Mouse (Mus musculus) hindbrain, embryonic 12.5 days (tissue): ENCODE results near the gene Twf2. TPM values are rescaled to one million over a fixed set of nuclear protein-coding genes. Genes with fewer than 3 reads are reported as not detected.

Experiments
- ATAC-seq: fragments of 200-750 bp; cut with Nextera tagmentation; 2 replicates; pipeline ENCODE4 v1.8.0; 2017; ENCODE audit warnings: moderate TSS enrichment; ENCODE audit not compliant: low FRiP score
- H3K27ac ChIP-seq: fragments of 300-500 bp; sonication (generic); 2 replicates; pipeline ENCODE4 v1.5.1; 2016; ENCODE audit warnings: mild to moderate bottlenecking
- H3K27me3 ChIP-seq: fragments of 300-500 bp; sonication (generic); 2 replicates; pipeline ENCODE4 v1.6.1; 2016; ENCODE audit warnings: mild to moderate bottlenecking
- H3K36me3 ChIP-seq: fragments of 300-500 bp; sonication (generic); 2 replicates; pipeline ENCODE4 v1.6.1; 2016; ENCODE audit warnings: mild to moderate bottlenecking
- H3K4me1 ChIP-seq: fragments of 300-500 bp; sonication (generic); 2 replicates; pipeline ENCODE4 v1.6.1; 2016
- H3K4me2 ChIP-seq: fragments of 300-500 bp; sonication (generic); replicated peaks from 2 replicates; pipeline ENCODE4 v1.6.1; 2016; ENCODE audit warnings: mild to moderate bottlenecking
- H3K4me3 ChIP-seq: fragments of 300-500 bp; sonication (generic); 2 replicates; pipeline ENCODE4 v1.5.1; 2016; ENCODE audit warnings: mild to moderate bottlenecking
- H3K9ac ChIP-seq: fragments of 300-500 bp; sonication (generic); 2 replicates; pipeline ENCODE4 v1.6.1; 2016; ENCODE audit warnings: mild to moderate bottlenecking, moderate library complexity
- H3K9me3 ChIP-seq: fragments of 300-500 bp; sonication (generic); replicated peaks from 2 replicates; pipeline ENCODE4 v1.6.1; 2016; ENCODE audit warnings: mild to moderate bottlenecking
- WGBS: fragments of 180-500 bp; shearing (Covaris S2); methylation state at CpG from one replicate; pipeline ENCODE4 v1.1.7; 2016; 5-methylcytosine and 5-hydroxymethylcytosine counted together
- polyA plus RNA-seq: library from polyadenylated mRNA; unstranded; fragments of >200 nt; fragmentation: Nextera tagmentation; extraction: Ambion mirVana; gene quantifications from 2 replicates; pipeline ENCODE4 v1.2.1, GENCODE M21; 2016

Gene Twf2
- polyA plus RNA-seq, result 60.2 and 62.1 TPM in 2 replicates

DNA sequence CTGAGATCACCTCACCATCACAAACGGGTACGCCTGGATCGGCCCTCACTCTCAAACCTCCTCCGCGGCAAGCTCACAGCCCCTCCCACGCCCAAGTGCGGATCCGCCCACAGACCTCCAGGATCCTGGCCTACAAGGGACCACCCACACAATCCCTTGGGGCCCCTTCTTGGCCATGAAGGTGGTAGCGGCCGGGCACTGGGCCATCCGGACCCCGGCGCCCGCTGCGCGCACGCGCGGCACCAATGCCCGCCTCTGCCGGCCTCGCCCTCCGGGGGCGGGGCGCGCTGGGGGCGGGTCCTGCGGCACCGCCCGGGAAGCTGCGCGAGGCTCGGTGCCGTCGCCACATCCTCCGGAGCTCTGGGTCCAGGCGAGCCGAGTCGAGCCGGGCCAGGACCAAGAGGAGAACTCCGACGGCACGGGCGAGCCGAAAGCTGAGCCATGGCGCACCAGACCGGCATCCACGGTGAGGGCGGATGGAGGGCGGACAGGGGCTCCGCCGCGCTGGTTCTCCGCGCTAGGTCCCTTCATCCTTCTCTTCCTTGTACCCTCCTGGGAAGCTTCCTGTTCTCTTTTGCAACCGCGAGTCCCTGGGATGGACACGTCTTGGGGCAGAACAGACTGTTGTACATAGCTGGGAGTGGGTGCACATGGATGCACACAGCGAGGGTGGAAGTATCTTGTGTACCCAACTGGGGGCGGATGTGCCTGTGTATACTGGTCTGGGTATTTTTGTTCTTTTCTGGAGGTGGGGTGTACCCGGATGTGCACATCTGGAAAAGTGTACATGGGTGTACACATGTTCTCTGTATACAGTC is at the start of gene Twf2:
Twf2 (plus strand) TSS at position 290 of the 818 bp plus-strand sequence.
- WGBS, result 2% methylated on average over 61 of the region's 61 CpGs
- peak within 1 kb of the TSS; percentile 74 for H3K27ac ChIP-seq
- no peaks in the 10 kb centered on the region for H3K9me3 ChIP-seq
- peak within 1 kb of the TSS; percentile 64 for H3K4me3 ChIP-seq
- H3K4me2 ChIP-seq, result peak within 1 kb of the TSS; percentile 61
- no peaks in the 10 kb centered on the region for H3K36me3 ChIP-seq
- 0 out of 2 replicates have a peak, but pooled peaks cover 4% of the 10 kb centered on the region for H3K27me3 ChIP-seq
- ATAC-seq, result peak; percentile 84
- peak within 1 kb of the TSS; percentile 83 for H3K9ac ChIP-seq
- H3K4me1 ChIP-seq, result peaks cover 40% of the 10 kb centered on the region

DNA sequence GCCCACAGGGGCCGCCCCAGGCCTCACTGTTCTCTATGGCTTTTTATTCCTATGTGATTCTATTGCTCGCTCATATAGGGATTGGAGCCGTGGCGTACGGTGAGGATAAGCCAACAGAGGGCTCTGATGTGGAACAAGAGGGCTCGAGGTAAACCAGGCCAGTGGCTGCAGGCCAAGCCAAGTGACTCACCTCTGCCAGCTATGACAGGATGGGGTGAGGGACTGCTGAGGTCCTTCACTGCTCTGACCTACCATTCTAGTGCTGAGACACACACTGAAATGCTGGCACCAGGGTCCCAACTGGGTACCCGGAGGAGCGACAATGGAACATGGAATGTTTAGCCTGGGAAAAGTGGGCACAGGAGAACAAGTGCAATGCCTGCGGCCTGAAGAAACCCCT is 48.8 kb upstream of the Twf2 start:
- Histone ChIP-seq H3K4me2 (no peak overlapping the region), H3K36me3 (peaks cover 31% of the 10 kb centered on the region), H3K27ac (0 out of 2 replicates have a peak overlapping the region, but pooled peaks have one; percentile 58), H3K4me1 (peaks cover 37% of the 10 kb centered on the region), H3K27me3 (peaks cover 4% of the 10 kb centered on the region), H3K9ac (no peak overlapping the region), H3K9me3 (no peaks in the 10 kb centered on the region), H3K4me3 (no peak overlapping the region)
- ATAC-seq, result no peak
- WGBS, result 94% methylated on average over 9 of the region's 9 CpGs

DNA sequence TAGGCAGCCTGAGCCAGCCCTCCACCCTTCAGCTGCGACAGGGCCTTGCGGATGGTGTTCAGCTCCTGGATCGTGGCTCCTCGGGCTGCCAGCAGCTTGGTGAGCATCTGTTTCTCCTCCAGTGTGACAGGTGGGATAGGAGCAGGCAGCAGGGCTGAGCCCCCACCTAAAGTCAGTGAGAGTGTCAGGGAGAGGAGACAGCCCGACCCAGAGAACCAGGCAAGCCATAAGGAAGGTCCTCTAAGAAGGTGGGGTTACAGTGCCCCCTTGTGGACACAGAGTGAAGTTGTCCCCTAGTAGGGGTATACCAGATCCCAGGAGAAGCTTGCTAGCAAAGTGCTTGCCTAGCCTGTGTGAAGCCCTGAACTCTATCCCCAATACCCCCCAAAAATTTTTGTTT is 46.5 kb upstream of the Twf2 start:
- Histone ChIP-seq H3K4me3 (no peak overlapping the region), H3K4me2 (no peak overlapping the region), H3K9me3 (no peaks in the 10 kb centered on the region), H3K27ac (peak overlapping the region; percentile 58; the same call in 1 of the 2 replicates), H3K4me1 (peaks cover 18% of the 10 kb centered on the region; the same call in 1 of the 2 replicates), H3K27me3 (no peaks in the 10 kb centered on the region), H3K36me3 (peaks cover 27% of the 10 kb centered on the region), H3K9ac (no peak overlapping the region)
- peak; percentile 59 for ATAC-seq
- 50% methylated on average over 5 of the region's 5 CpGs for WGBS

DNA sequence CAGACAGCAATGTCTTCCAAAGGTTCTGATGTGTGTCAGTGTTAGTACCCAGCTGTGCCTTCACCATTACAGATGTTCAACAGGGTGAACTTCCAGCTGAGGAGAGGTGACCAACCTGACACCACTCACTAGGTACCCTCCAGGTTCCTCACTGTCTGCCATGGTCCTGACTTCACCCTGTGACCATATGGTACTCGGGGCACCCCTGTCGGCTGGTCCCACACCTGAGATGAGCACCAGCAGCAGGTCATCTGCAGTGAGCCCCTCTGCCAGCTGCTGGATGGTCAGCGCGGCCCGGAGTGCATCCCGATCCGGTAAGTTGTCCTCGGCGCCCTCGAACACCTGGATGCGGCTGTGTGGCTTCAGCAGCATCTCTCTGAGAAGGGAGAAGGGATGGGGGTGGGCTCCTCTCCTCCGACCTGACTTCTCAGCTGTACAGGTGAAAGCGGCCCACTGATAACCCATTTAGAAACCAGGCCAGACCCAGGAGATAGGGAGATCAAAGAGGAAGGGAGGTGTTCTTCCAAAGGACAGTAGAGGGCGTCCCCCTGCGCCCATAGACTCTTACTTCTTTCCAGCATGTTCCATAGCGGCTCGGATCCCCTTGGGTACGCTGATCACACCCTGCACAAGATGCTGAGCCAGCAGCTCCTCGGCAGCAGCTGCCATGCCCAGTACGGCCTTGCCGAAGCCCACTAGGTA is 45.8 kb upstream of the Twf2 start:
- peak overlapping the region; percentile 23; the same call in 1 of the 2 replicates for H3K27ac ChIP-seq
- WGBS, result 80% methylated on average over 21 of the region's 21 CpGs

DNA sequence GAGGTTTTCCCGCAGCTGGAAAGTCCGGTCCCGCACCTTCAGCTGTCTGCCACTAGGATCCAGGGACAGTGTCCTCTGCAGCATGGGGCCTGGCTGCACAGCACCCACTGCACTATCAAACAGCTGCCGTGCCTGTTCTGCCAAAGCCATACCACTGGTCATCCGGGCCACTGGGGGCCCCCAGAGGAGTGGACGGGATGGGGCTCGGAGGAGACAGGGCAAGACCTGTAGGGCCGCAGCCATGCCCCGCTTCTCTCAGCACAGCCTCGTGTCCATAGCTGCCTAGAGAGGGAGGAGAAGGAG is 45.3 kb upstream of the Twf2 start:
- H3K36me3 ChIP-seq, result peaks cover 17% of the 10 kb centered on the region
- no peak overlapping the region for H3K4me3 ChIP-seq
- no peak overlapping the region for H3K9ac ChIP-seq
- no peak for ATAC-seq
- no peaks in the 10 kb centered on the region for H3K9me3 ChIP-seq
- peak overlapping the region; percentile 23; the same call in 1 of the 2 replicates for H3K27ac ChIP-seq
- H3K4me2 ChIP-seq, result no peak overlapping the region
- WGBS, result 78% methylated on average over 10 of the region's 10 CpGs
- H3K4me1 ChIP-seq, result peaks cover 15% of the 10 kb centered on the region; the same call in 1 of the 2 replicates
- no peaks in the 10 kb centered on the region for H3K27me3 ChIP-seq

More for the DNA sequence above, 45.8 kb upstream of the Twf2 start:
- Histone ChIP-seq H3K9ac (no peak overlapping the region), H3K36me3 (peaks cover 22% of the 10 kb centered on the region), H3K4me3 (no peak overlapping the region), H3K9me3 (no peaks in the 10 kb centered on the region), H3K27me3 (no peaks in the 10 kb centered on the region), H3K4me2 (no peak overlapping the region), H3K4me1 (peaks cover 17% of the 10 kb centered on the region; the same call in 1 of the 2 replicates)
- ATAC-seq, result peak; percentile 18; the same call in 1 of the 2 replicates

DNA sequence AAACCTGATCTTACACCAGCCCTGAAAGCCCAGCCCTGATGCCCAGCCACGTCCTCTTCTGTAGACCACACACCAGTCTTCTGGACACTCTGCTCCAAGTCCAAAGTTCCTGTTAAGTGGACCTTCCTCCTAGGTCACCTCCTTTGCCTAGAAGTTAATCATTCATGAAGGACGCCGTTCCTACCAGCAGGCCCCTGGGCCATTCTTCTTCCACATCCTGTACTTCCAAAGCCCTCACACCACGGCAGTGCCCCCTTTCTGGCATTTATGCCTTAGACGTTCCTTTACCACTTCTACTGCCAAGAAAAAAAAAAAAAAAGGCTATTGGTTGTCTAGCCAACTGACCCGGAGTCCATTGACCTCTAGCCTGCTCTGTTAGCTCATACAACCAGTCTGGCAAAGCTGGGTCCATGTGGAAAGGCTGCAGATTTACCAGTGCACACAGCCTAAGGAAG is 44.8 kb upstream of the Twf2 start, which contains the start of gene Glyctk:
Glyctk (minus strand) TSS at position 102 of the 455 bp plus-strand sequence.
- H3K4me2 ChIP-seq, result no peak within 1 kb of the TSS; the same call in 1 of the 2 replicates
- ATAC-seq, result no peak
- H3K27ac ChIP-seq, result peak within 1 kb of the TSS; percentile 23; the same call in 1 of the 2 replicates
- no peak within 1 kb of the TSS for H3K4me3 ChIP-seq
- no peaks in the 10 kb centered on the region for H3K27me3 ChIP-seq
- H3K9me3 ChIP-seq, result no peaks in the 10 kb centered on the region
- WGBS, result 83% methylated on average over 6 of the region's 6 CpGs
- H3K36me3 ChIP-seq, result peaks cover 12% of the 10 kb centered on the region
- H3K9ac ChIP-seq, result no peak within 1 kb of the TSS
- H3K4me1 ChIP-seq, result peaks cover 15% of the 10 kb centered on the region; the same call in 1 of the 2 replicates

DNA sequence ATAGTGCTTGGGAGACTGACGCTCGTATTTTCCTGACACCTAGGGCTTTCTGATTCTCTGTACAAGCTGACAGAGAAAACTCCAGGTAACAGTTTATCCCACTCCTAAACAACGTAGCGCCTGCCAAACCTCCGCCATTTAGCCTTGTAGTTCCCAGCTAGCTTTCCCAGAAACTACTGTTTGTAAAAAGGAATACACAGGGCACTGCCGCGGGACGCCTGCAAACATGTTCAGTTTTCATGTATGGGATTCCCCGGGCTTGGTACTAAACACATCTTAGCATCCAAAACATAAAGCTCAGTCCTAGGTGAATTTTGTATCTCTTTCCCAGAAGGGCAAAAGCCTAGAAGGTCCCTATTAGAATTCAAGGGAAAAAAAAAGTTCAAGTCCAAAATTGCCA is 43.7 kb upstream of the Twf2 start:
- no peak for ATAC-seq
- Histone ChIP-seq H3K36me3 (peaks cover under 1% of the 10 kb centered on the region; the same call in 1 of the 2 replicates), H3K4me2 (peak overlapping the region; percentile 67), H3K4me3 (no peak overlapping the region), H3K4me1 (peaks cover 15% of the 10 kb centered on the region; the same call in 1 of the 2 replicates), H3K27ac (no peak overlapping the region), H3K9me3 (no peaks in the 10 kb centered on the region), H3K27me3 (no peaks in the 10 kb centered on the region), H3K9ac (no peak overlapping the region)
- 86% methylated on average over 9 of the region's 9 CpGs for WGBS

DNA sequence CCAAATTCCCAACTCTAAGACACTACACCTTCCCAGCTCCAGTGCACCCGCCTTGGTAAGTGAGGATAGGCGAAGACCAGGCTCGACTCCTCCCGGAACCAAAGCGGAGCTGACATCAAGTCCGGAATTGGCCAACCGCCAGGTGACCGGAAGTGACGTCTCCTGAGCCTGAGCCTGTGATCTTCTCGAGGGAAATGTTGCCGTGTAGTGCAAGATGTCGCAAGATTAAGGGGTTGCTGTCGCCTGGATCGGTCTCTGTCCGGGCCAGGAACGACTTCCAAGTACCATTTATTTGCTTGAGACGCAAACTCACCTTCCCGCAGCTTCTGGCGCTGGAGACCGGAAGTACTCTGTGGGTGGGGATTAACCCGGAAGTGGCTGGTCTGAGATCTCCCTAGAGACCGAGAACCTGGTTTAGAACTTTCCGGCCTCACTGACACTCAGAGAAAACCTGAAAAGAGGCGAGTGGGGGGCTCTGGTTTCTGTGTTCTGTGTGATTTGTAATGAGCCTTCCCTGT is 43.1 kb upstream of the Twf2 start:
- Histone ChIP-seq H3K36me3 (no peaks in the 10 kb centered on the region), H3K27me3 (no peaks in the 10 kb centered on the region), H3K27ac (peak overlapping the region; percentile 97), H3K9ac (peak overlapping the region; percentile 66), H3K4me3 (peak overlapping the region; percentile 50), H3K4me1 (peaks cover 15% of the 10 kb centered on the region; the same call in 1 of the 2 replicates), H3K9me3 (no peaks in the 10 kb centered on the region), H3K4me2 (peak overlapping the region; percentile 67)
- WGBS, result 2% methylated on average over 24 of the region's 24 CpGs
- peak; percentile 77 for ATAC-seq

DNA sequence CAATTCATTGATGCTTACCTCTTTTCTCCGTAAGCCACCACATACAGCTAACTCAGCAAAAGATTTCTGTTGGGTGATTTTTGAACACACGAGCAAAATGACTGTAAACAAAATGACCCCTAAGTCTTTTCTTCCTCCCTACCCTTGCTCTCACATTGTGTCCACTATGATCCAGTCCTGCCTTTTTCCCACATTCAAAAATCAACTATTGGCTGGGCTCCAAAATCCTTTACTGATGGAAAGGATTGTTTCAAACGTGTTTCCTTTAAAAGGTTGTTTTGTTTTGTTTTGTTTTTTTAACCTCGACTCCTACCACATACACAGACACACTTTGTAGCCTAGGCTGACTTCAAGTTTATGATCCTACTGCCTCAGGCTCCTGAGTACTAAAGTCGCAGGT is 42.5 kb upstream of the Twf2 start:
- no peaks in the 10 kb centered on the region for H3K36me3 ChIP-seq
- H3K27ac ChIP-seq, result peak overlapping the region; percentile 97
- ATAC-seq, result no peak
- WGBS, result 48% methylated on average over 5 of the region's 5 CpGs
- peaks cover 14% of the 10 kb centered on the region; the same call in 1 of the 2 replicates for H3K4me1 ChIP-seq
- peak overlapping the region; percentile 67 for H3K4me2 ChIP-seq
- no peaks in the 10 kb centered on the region for H3K27me3 ChIP-seq
- peak overlapping the region; percentile 66; the same call in 1 of the 2 replicates for H3K9ac ChIP-seq
- H3K9me3 ChIP-seq, result no peaks in the 10 kb centered on the region
- H3K4me3 ChIP-seq, result peak overlapping the region; percentile 50

DNA sequence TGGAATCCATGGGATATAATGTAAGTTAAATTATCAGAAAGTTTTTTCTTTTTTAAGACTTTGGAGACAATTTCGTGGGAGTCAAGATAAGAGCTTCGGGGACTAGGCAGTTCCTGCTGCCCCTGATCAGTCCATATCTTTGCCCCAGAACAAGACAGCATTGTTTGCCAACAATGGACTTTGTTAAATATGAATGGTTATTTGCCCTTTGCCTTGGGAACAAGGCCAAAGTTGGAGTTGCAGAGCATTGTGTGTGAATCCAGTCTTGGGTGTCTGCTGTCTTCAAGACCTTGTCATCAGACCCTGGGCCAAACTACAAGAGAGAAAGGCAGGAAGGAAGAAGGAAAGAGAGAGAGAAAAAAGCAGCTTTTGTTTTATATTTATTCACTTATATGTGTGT is 36.2 kb upstream of the Twf2 start:
- H3K4me3 ChIP-seq, result no peak overlapping the region
- H3K9ac ChIP-seq, result no peak overlapping the region
- WGBS, result 81% methylated on average over 2 of the region's 2 CpGs
- H3K27ac ChIP-seq, result no peak overlapping the region
- H3K9me3 ChIP-seq, result no peaks in the 10 kb centered on the region
- H3K4me2 ChIP-seq, result no peak overlapping the region
- no peaks in the 10 kb centered on the region for H3K36me3 ChIP-seq
- peaks cover 3% of the 10 kb centered on the region; the same call in 1 of the 2 replicates for H3K4me1 ChIP-seq
- no peak for ATAC-seq
- no peaks in the 10 kb centered on the region for H3K27me3 ChIP-seq

DNA sequence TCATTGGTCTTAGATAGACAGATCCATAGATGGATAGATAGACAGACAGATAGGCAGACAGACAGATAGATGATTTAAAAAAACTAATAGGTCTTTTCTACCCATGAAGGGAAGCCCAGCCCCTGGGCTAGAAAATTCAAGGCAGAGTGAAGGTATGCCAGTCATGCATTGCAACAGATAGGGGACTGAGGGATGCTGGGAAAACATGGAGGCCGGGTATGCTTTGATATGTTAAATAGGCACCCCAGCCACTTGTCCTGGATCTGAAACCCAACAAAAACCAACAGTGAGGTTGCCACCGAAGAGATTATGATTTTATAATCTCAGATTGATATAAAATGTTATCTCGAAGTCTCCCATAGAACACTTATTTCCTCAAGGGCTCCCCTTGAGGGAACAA is 35.7 kb upstream of the Twf2 start:
- ATAC-seq, result no peak
- Histone ChIP-seq H3K4me2 (no peak overlapping the region), H3K27ac (no peak overlapping the region), H3K27me3 (no peaks in the 10 kb centered on the region), H3K9ac (no peak overlapping the region), H3K36me3 (no peaks in the 10 kb centered on the region), H3K9me3 (no peaks in the 10 kb centered on the region), H3K4me3 (no peak overlapping the region), H3K4me1 (peaks cover 3% of the 10 kb centered on the region; the same call in 1 of the 2 replicates)
- WGBS, result 76% methylated on average over 3 of the region's 3 CpGs

DNA sequence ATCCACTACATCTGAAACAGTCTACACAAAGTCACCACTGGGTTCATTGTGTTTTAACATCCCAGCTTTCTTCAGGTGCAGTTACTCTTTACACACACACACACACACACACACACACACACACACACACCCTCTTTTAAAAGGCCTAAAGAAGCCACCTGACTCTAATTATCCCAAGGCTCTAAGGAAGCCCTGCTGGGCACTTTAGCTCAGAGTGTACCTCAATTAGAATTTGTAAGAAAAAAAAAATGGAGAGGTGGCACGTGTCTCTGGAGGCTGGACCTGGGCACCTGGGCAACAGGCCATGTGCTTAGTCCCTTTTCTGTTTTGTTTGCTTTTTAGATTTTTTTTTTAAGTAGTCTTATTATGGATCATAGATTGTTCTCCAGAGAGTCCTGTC is 35.2 kb upstream of the Twf2 start:
- H3K4me1 ChIP-seq, result peaks cover 5% of the 10 kb centered on the region; the same call in 1 of the 2 replicates
- 38% methylated on average over 1 of the region's 1 CpGs for WGBS
- no peaks in the 10 kb centered on the region for H3K9me3 ChIP-seq
- no peak overlapping the region for H3K27ac ChIP-seq
- H3K4me2 ChIP-seq, result no peak overlapping the region
- H3K4me3 ChIP-seq, result no peak overlapping the region
- H3K27me3 ChIP-seq, result no peaks in the 10 kb centered on the region
- H3K9ac ChIP-seq, result no peak overlapping the region
- ATAC-seq, result no peak
- no peaks in the 10 kb centered on the region for H3K36me3 ChIP-seq
